Mouse (Mus musculus) MEL (cell line): Measurements from ENCODE around the gene 6330409D20Rik. TPM values are rescaled to one million over a fixed set of nuclear protein-coding genes. Genes with fewer than 3 reads are reported as not detected.

Experiments
- DNase-seq: peaks from one replicate; pipeline ENCODE4 v3.0.0; 2011; ENCODE audit warnings: low read depth, low spot score
- H3K27ac ChIP-seq: 2 replicates; pipeline ENCODE4 v1.5.1; 2012; ENCODE audit warnings: low read depth, mild to moderate bottlenecking, control low read depth, low read length, moderate library complexity; ENCODE audit not compliant: control insufficient read depth
- H3K27me3 ChIP-seq, 2 experiments: fragments of 150-350 bp in 1 of 2; sonication (generic) in 1 of 2; 2 replicates each; pipeline ENCODE4 v1.6.1; 2012; ENCODE audit warnings: low read length in 2 of 2, mild to moderate bottlenecking in 2 of 2, improper control_type of control experiment in 1 of 2, moderate library complexity in 1 of 2; ENCODE audit not compliant: insufficient read depth in 2 of 2, control insufficient read depth in 1 of 2
- H3K36me3 ChIP-seq, 2 experiments: 2 replicates each; pipeline ENCODE4 v1.6.1; 2012 to 2014; ENCODE audit warnings: low read length in 2 of 2, improper control_type of control experiment in 1 of 2, inconsistent platforms in 1 of 2, mild to moderate bottlenecking in 1 of 2; ENCODE audit not compliant: insufficient read depth in 2 of 2, control insufficient read depth in 1 of 2
- H3K4me1 ChIP-seq, 2 experiments: fragments of 150-350 bp in 1 of 2; sonication (generic) in 1 of 2; 2 replicates each; pipeline ENCODE4 v1.6.1; 2012; ENCODE audit warnings: low read length in 2 of 2, improper control_type of control experiment in 1 of 2, mild to moderate bottlenecking in 1 of 2; ENCODE audit not compliant: insufficient read depth in 2 of 2, control insufficient read depth in 1 of 2
- H3K4me3 ChIP-seq, 2 experiments: fragments of 150-350 bp in 1 of 2; sonication (generic) in 1 of 2; 2 replicates each; pipeline ENCODE4 v1.5.1; 2012; ENCODE audit warnings: low read depth in 2 of 2, low read length in 2 of 2, mild to moderate bottlenecking in 2 of 2, moderate library complexity in 2 of 2, control low read depth in 1 of 2, improper control_type of control experiment in 1 of 2; ENCODE audit not compliant: control insufficient read depth in 1 of 2, insufficient read depth in 1 of 2
- H3K79me2 ChIP-seq: 2 replicates; pipeline ENCODE4 v1.6.1; 2012; ENCODE audit warnings: mild to moderate bottlenecking, low read length, moderate library complexity; ENCODE audit not compliant: control insufficient read depth, poor library complexity, insufficient read depth
- H3K9ac ChIP-seq: 2 replicates; pipeline ENCODE4 v1.6.1; 2012; ENCODE audit warnings: low read depth, mild to moderate bottlenecking, control low read depth, low read length, moderate library complexity; ENCODE audit not compliant: control insufficient read depth, poor library complexity, severe bottlenecking
- H3K9me3 ChIP-seq: fragments of 150-350 bp; sonication (generic); replicated peaks from 2 replicates; pipeline ENCODE4 v1.6.1; 2012; ENCODE audit warnings: mild to moderate bottlenecking, low read length, improper control_type of control experiment, moderate library complexity; ENCODE audit not compliant: insufficient read depth
- CHD1 ChIP-seq: IDR thresholded peaks from 2 replicates; pipeline ENCODE4 v1.6.1; 2012; ENCODE audit warnings: low read depth, mild to moderate bottlenecking, inconsistent platforms, low read length, improper control_type of control experiment
- CTCF ChIP-seq, 3 experiments: IDR thresholded peaks in 2 of 3; conservative IDR thresholded peaks in 1 of 3; 2 replicates each; pipeline ENCODE4 v1.5.1; 2011 to 2012; ENCODE audit warnings: low read length in 3 of 3, low read depth in 2 of 3, mild to moderate bottlenecking in 2 of 3, improper control_type of control experiment in 1 of 3, inconsistent platforms in 1 of 3, mixed read lengths in 1 of 3, moderate library complexity in 1 of 3; ENCODE audit not compliant: control insufficient read depth in 1 of 3, insufficient read depth in 1 of 3, poor library complexity in 1 of 3, severe bottlenecking in 1 of 3
- ELF1 ChIP-seq: IDR thresholded peaks from 2 replicates; pipeline ENCODE4 v1.6.1; 2014; ENCODE audit warnings: low read depth, mild to moderate bottlenecking, inconsistent platforms, low read length, improper control_type of control experiment, moderate library complexity
- EP300 ChIP-seq, 2 experiments: IDR thresholded peaks; 2 replicates each; pipeline ENCODE4 v1.6.1; 2011; ENCODE audit warnings: improper control_type of control experiment in 2 of 2, low read length in 2 of 2, low read depth in 1 of 2, mild to moderate bottlenecking in 1 of 2
- ETS1 ChIP-seq: IDR thresholded peaks from 2 replicates; pipeline ENCODE4 v1.6.1; 2012; ENCODE audit warnings: low read depth, mild to moderate bottlenecking, inconsistent platforms, low read length, improper control_type of control experiment, moderate library complexity
- GATA1 ChIP-seq: IDR thresholded peaks from 2 replicates; pipeline ENCODE4 v1.6.1; 2011; ENCODE audit warnings: low read depth, low read length, improper control_type of control experiment
- MXI1 ChIP-seq: IDR thresholded peaks from 2 replicates; pipeline ENCODE4 v1.6.1; 2011; ENCODE audit warnings: mild to moderate bottlenecking, low read depth, low read length, improper control_type of control experiment
- MYB ChIP-seq: IDR thresholded peaks from 2 replicates; pipeline ENCODE4 v1.6.1; 2011; ENCODE audit warnings: mild to moderate bottlenecking, low read depth, low read length, improper control_type of control experiment
- NELFE ChIP-seq: IDR thresholded peaks from 2 replicates; pipeline ENCODE4 v1.6.1; 2011; ENCODE audit warnings: low read depth, low read length, improper control_type of control experiment
- NRF1 ChIP-seq: IDR thresholded peaks from 2 replicates; pipeline ENCODE4 v1.6.1; 2014; ENCODE audit warnings: low read depth, mild to moderate bottlenecking, inconsistent platforms, low read length, improper control_type of control experiment, moderate library complexity; ENCODE audit not compliant: poor library complexity, insufficient read depth, severe bottlenecking
- RCOR1 ChIP-seq: IDR thresholded peaks from 2 replicates; pipeline ENCODE4 v1.6.1; 2012; ENCODE audit warnings: low read depth, mild to moderate bottlenecking, inconsistent platforms, low read length, improper control_type of control experiment
- SIN3A ChIP-seq: IDR thresholded peaks from 2 replicates; pipeline ENCODE4 v1.6.1; 2012; ENCODE audit warnings: low read length, improper control_type of control experiment, inconsistent platforms
- SMC3 ChIP-seq: IDR thresholded peaks from 2 replicates; pipeline ENCODE4 v1.6.1; 2011; ENCODE audit warnings: low read depth, low read length, improper control_type of control experiment
- TAL1 ChIP-seq: IDR thresholded peaks from 2 replicates; pipeline ENCODE4 v1.6.1; 2012; ENCODE audit warnings: mild to moderate bottlenecking, inconsistent platforms, low read length, moderate library complexity, mixed read lengths
- TCF12 ChIP-seq: IDR thresholded peaks from 2 replicates; pipeline ENCODE4 v1.6.1; 2014; ENCODE audit warnings: low read depth, mild to moderate bottlenecking, inconsistent platforms, low read length, improper control_type of control experiment, moderate library complexity
- UBTF ChIP-seq: IDR thresholded peaks from 2 replicates; pipeline ENCODE4 v1.6.1; 2012; ENCODE audit warnings: low read depth, mild to moderate bottlenecking, inconsistent platforms, low read length, improper control_type of control experiment, moderate library complexity, borderline replicate concordance; ENCODE audit not compliant: insufficient read depth
- USF2 ChIP-seq, 2 experiments: IDR thresholded peaks; 2 replicates each; pipeline ENCODE4 v1.6.1; 2011 to 2012; ENCODE audit warnings: improper control_type of control experiment in 2 of 2, low read length in 2 of 2, borderline replicate concordance in 1 of 2, inconsistent platforms in 1 of 2, low read depth in 1 of 2, mild to moderate bottlenecking in 1 of 2; ENCODE audit not compliant: insufficient read depth in 1 of 2
- ZMIZ1 ChIP-seq: IDR thresholded peaks from 2 replicates; pipeline ENCODE4 v1.6.1; 2012; ENCODE audit warnings: low read depth, mild to moderate bottlenecking, inconsistent platforms, low read length, improper control_type of control experiment, moderate library complexity
- ZNF384 ChIP-seq: IDR thresholded peaks from 2 replicates; pipeline ENCODE4 v1.6.1; 2012; ENCODE audit warnings: low read depth, mild to moderate bottlenecking, inconsistent platforms, low read length, improper control_type of control experiment
- polyA plus RNA-seq, 2 experiments: library from polyadenylated mRNA; stranded (reverse) in 1 of 2; unstranded in 1 of 2; fragments of >175 nt in 1 of 2; fragments of >200 nt in 1 of 2; gene quantifications; 2 replicates each; pipeline versions ENCODE4 v1.2.1 to v1.2.4; 2012; ENCODE audit warnings: low replicate concordance in 2 of 2, low read depth in 1 of 2; ENCODE audit not compliant: insufficient read length in 2 of 2, insufficient read depth in 1 of 2, missing spikeins in 1 of 2
- total RNA-seq: library from RNA; depleted of rRNA; stranded (reverse); fragments of 300-350 nt; gene quantifications from 2 replicates; pipeline ENCODE4 v1.2.3, GENCODE M21; 2012

The 6330409D20Rik gene
- total and polyA plus RNA-seq, 3 experiments, result not detected

- Histone ChIP-seq H3K27ac (no peak overlapping the region), H3K9me3 (no peaks in the 10 kb centered on the region), H3K27me3 (no peaks in the 10 kb centered on the region), H3K4me1 (peaks cover 0 to 3% of the 10 kb centered on the region in 2 experiments; a peak in 1 of 4 replicates), H3K36me3 (peaks cover 2 to 5% of the 10 kb centered on the region in 2 experiments), H3K79me2 (peaks cover 2% of the 10 kb centered on the region), H3K4me3 (no peak overlapping the region), H3K9ac (no peak overlapping the region)
- no peak for DNase-seq
- TF ChIP-seq ELF1 (no peak), ZNF384 (no peak), CTCF (IDR thresholded peaks at IDR 0.05 in 2 of 3, conservative IDR thresholded peaks at IDR 0.05 in 1 of 3; ENCODE audit: control insufficient read depth in 1 of 3, insufficient read depth in 1 of 3, low read depth in 2 of 3, low read length in 3 of 3, poor library complexity in 1 of 3, severe bottlenecking in 1 of 3) (no peak), ZMIZ1 (no peak), NELFE (no peak), EP300 (IDR thresholded peaks at IDR 0.05; ENCODE audit: low read depth in 1 of 2, low read length in 2 of 2) (no peak), MYB (no peak), MXI1 (no peak), ETS1 (no peak), NRF1 (no peak), UBTF (no peak), USF2 (IDR thresholded peaks at IDR 0.05; ENCODE audit: borderline replicate concordance in 1 of 2, insufficient read depth in 1 of 2, low read depth in 1 of 2, low read length in 2 of 2) (no peak), GATA1 (no peak), SIN3A (no peak), SMC3 (no peak), CHD1 (no peak)
Measured at GRCm38 (mm10) chr2:32687562-32687961, 53.3 kb downstream of the 6330409D20Rik start.

GRCm38 (mm10) chr2:32686640-32687039 is 54.2 kb downstream of the 6330409D20Rik start:
- Histone ChIP-seq H3K9ac (no peak overlapping the region), H3K79me2 (no peaks in the 10 kb centered on the region), H3K4me3 (no peak overlapping the region), H3K36me3 (peaks cover 0 to 5% of the 10 kb centered on the region in 2 experiments; a peak in 2 of 4 replicates), H3K4me1 (no peaks in the 10 kb centered on the region), H3K27ac (no peak overlapping the region), H3K27me3 (no peaks in the 10 kb centered on the region), H3K9me3 (no peaks in the 10 kb centered on the region)
- no peak for DNase-seq
- TF ChIP-seq RCOR1, result no peak
- TF ChIP-seq TCF12, result no peak
- TF ChIP-seq ZNF384, result no peak
- no peak for TF ChIP-seq NELFE
- no peak for TF ChIP-seq TAL1
